Mouse (Mus musculus) hindbrain, embryonic 16.5 days (tissue): ENCODE data around the gene Alpl. TPM values are rescaled to one million over a fixed set of nuclear protein-coding genes. Genes with fewer than 3 reads are reported as not detected.
A peak's percentile ranks its signal among the peaks of the same experiment; 100 is the strongest.

Experiments used
- ATAC-seq: fragments of 200-750 bp; cut with Nextera tagmentation; 2 replicates; pipeline ENCODE4 v1.8.0; 2017; ENCODE audit warnings: moderate TSS enrichment, moderate library complexity
- H3K27ac ChIP-seq: fragments of 300-500 bp; sonication (generic); 2 replicates; pipeline ENCODE4 v1.5.1; 2014; ENCODE audit warnings: low read depth, mild to moderate bottlenecking, control low read depth, low read length, moderate library complexity
- H3K27me3 ChIP-seq: fragments of 300-500 bp; sonication (generic); replicated peaks from 2 replicates; pipeline ENCODE4 v1.6.1; 2014; ENCODE audit warnings: low read length; ENCODE audit not compliant: control insufficient read depth, insufficient read depth
- H3K36me3 ChIP-seq: fragments of 300-500 bp; sonication (generic); 2 replicates; pipeline ENCODE4 v1.6.1; 2014; ENCODE audit warnings: mild to moderate bottlenecking, low read length, moderate library complexity, mixed read lengths; ENCODE audit not compliant: control insufficient read depth, insufficient read depth
- H3K4me1 ChIP-seq: fragments of 300-500 bp; sonication (generic); 2 replicates; pipeline ENCODE4 v1.6.1; 2014; ENCODE audit warnings: low read depth, low read length; ENCODE audit not compliant: control insufficient read depth, insufficient read depth
- H3K4me2 ChIP-seq: fragments of 300-500 bp; sonication (generic); 2 replicates; pipeline ENCODE4 v1.6.1; 2014; ENCODE audit warnings: mild to moderate bottlenecking, low read length, control low read depth, moderate library complexity
- H3K4me3 ChIP-seq: fragments of 300-500 bp; sonication (generic); 2 replicates; pipeline ENCODE4 v1.5.1; 2014; ENCODE audit warnings: mild to moderate bottlenecking, low read length, control low read depth, moderate library complexity
- H3K9ac ChIP-seq: fragments of 300-500 bp; sonication (generic); 2 replicates; pipeline ENCODE4 v1.6.1; 2014; ENCODE audit warnings: low read depth, mild to moderate bottlenecking, control low read depth, low read length, moderate library complexity
- H3K9me3 ChIP-seq: fragments of 300-500 bp; sonication (generic); 2 replicates; pipeline ENCODE4 v1.6.1; 2014; ENCODE audit warnings: mild to moderate bottlenecking, low read length, moderate library complexity; ENCODE audit not compliant: control insufficient read depth
- WGBS: fragments of 180-500 bp; shearing (Covaris S2); extraction: QIAGEN DNeasy Blood & Tissue Kit; methylation state at CpG from one replicate; pipeline ENCODE4 v1.1.7; 2014; 5-methylcytosine and 5-hydroxymethylcytosine counted together
- polyA plus RNA-seq: library from polyadenylated mRNA; unstranded; fragments of >200 nt; fragmentation: Nextera tagmentation; extraction: Ambion mirVana; gene quantifications from 2 replicates; pipeline ENCODE4 v1.2.1, GENCODE M21; 2015

Alpl gene
- polyA plus RNA-seq, 1 experiment from 2014 or later = 18.0 TPM

GRCm38 (mm10) chr4:137712963-137713362 is 83.2 kb downstream of the Alpl start:
- H3K27ac ChIP-seq = no peak overlapping the region
- peaks cover 4% of the 10 kb centered on the region; the same call in 1 of the 2 replicates for H3K36me3 ChIP-seq
- no peaks in the 10 kb centered on the region for H3K27me3 ChIP-seq
- H3K4me3 ChIP-seq = no peak overlapping the region
- no peak for ATAC-seq
- no peak overlapping the region for H3K4me2 ChIP-seq
- WGBS = 94% methylated on average over 13 of the region's 13 CpGs
- peaks cover 13% of the 10 kb centered on the region for H3K4me1 ChIP-seq
- H3K9ac ChIP-seq = no peak overlapping the region
- H3K9me3 ChIP-seq = no peaks in the 10 kb centered on the region

- WGBS = 4% methylated on average over 27 of the region's 52 CpGs
- H3K27ac ChIP-seq = no peak overlapping the region
Observed at GRCm38 (mm10) chr4:137707216-137707990, 88.8 kb downstream of the Alpl start.

GRCm38 (mm10) chr4:137706510-137706909 is 89.7 kb downstream of the Alpl start:
- H3K4me1 ChIP-seq = peaks cover 27% of the 10 kb centered on the region
- no peaks in the 10 kb centered on the region for H3K27me3 ChIP-seq
- H3K27ac ChIP-seq = no peak overlapping the region
- H3K9ac ChIP-seq = no peak overlapping the region; the same call in 1 of the 2 replicates
- no peak overlapping the region for H3K4me3 ChIP-seq
- H3K9me3 ChIP-seq = no peaks in the 10 kb centered on the region
- 68% methylated on average over 7 of the region's 7 CpGs for WGBS
- 0 out of 2 replicates have a peak, but pooled peaks cover 2% of the 10 kb centered on the region for H3K36me3 ChIP-seq
- ATAC-seq = no peak
- H3K4me2 ChIP-seq = no peak overlapping the region; the same call in 1 of the 2 replicates

More at GRCm38 (mm10) chr4:137707216-137707990, 88.8 kb downstream of the Alpl start:
- peak; percentile 67 for ATAC-seq
- Histone ChIP-seq H3K4me1 (peaks cover 27% of the 10 kb centered on the region), H3K9ac (peak overlapping the region; percentile 75), H3K4me3 (peak overlapping the region; percentile 58), H3K9me3 (no peaks in the 10 kb centered on the region), H3K36me3 (0 out of 2 replicates have a peak, but pooled peaks cover 2% of the 10 kb centered on the region), H3K4me2 (peak overlapping the region; percentile 86), H3K27me3 (no peaks in the 10 kb centered on the region)

- no peak overlapping the region for H3K4me3 ChIP-seq
- ATAC-seq = no peak
- H3K4me1 ChIP-seq = peaks cover 27% of the 10 kb centered on the region
- no peaks in the 10 kb centered on the region for H3K27me3 ChIP-seq
- 66% methylated on average over 5 of the region's 5 CpGs for whole genome bisulfite sequencing
- no peak overlapping the region for H3K9ac ChIP-seq
- no peak overlapping the region for H3K27ac ChIP-seq
- H3K9me3 ChIP-seq = no peaks in the 10 kb centered on the region
- H3K4me2 ChIP-seq = no peak overlapping the region
- H3K36me3 ChIP-seq = no peaks in the 10 kb centered on the region
Observed at GRCm38 (mm10) chr4:137705379-137705778, 90.8 kb downstream of the Alpl start.

- no peak overlapping the region for H3K9ac ChIP-seq
- H3K4me2 ChIP-seq = no peak overlapping the region
- H3K4me3 ChIP-seq = no peak overlapping the region
- no peak for ATAC-seq
- WGBS = 31% methylated on average over 2 of the region's 2 CpGs
- no peak overlapping the region for H3K27ac ChIP-seq
- H3K4me1 ChIP-seq = peaks cover 25% of the 10 kb centered on the region
- no peaks in the 10 kb centered on the region for H3K27me3 ChIP-seq
- no peaks in the 10 kb centered on the region for H3K36me3 ChIP-seq
- no peaks in the 10 kb centered on the region for H3K9me3 ChIP-seq
Observed at GRCm38 (mm10) chr4:137704561-137704960, 91.6 kb downstream of the Alpl start.

- Histone ChIP-seq H3K4me1 (peaks cover 27% of the 10 kb centered on the region), H3K9ac (no peak overlapping the region), H3K27ac (no peak overlapping the region), H3K27me3 (no peaks in the 10 kb centered on the region), H3K4me3 (no peak overlapping the region), H3K4me2 (no peak overlapping the region), H3K9me3 (no peaks in the 10 kb centered on the region), H3K36me3 (no peaks in the 10 kb centered on the region)
- no peak for ATAC-seq
- WGBS = 97% methylated on average over 5 of the region's 5 CpGs
Observed at GRCm38 (mm10) chr4:137703077-137703476, 93.1 kb downstream of the Alpl start.

- H3K4me2 ChIP-seq = no peak overlapping the region
- no peak for ATAC-seq
- no peak overlapping the region for H3K9ac ChIP-seq
- H3K9me3 ChIP-seq = no peaks in the 10 kb centered on the region
- 66% methylated on average over 6 of the region's 6 CpGs for WGBS
- peaks cover 21% of the 10 kb centered on the region for H3K4me1 ChIP-seq
- H3K27me3 ChIP-seq = no peaks in the 10 kb centered on the region
- H3K4me3 ChIP-seq = no peak overlapping the region
- no peak overlapping the region for H3K27ac ChIP-seq
- H3K36me3 ChIP-seq = no peaks in the 10 kb centered on the region
Observed at GRCm38 (mm10) chr4:137700960-137701359, 95.2 kb downstream of the Alpl start.

- H3K9ac ChIP-seq = no peak overlapping the region
- H3K4me1 ChIP-seq = peaks cover 24% of the 10 kb centered on the region
- H3K4me3 ChIP-seq = no peak overlapping the region
- no peaks in the 10 kb centered on the region for H3K36me3 ChIP-seq
- no peaks in the 10 kb centered on the region for H3K27me3 ChIP-seq
- no peak for ATAC-seq
- H3K4me2 ChIP-seq = no peak overlapping the region
- 51% methylated on average over 21 of the region's 21 CpGs for WGBS
- H3K27ac ChIP-seq = no peak overlapping the region
- H3K9me3 ChIP-seq = no peaks in the 10 kb centered on the region
Observed at GRCm38 (mm10) chr4:137699264-137700211, 96.6 kb downstream of the Alpl start.
